Mouse (Mus musculus) adrenal gland, postnatal 10 days (tissue): ENCODE measurements around the gene Maml3. TPM values are rescaled to one million over a fixed set of nuclear protein-coding genes. Genes with fewer than 3 reads are reported as not detected.
A peak's percentile ranks its signal among the peaks of the same experiment; 100 is the strongest.

Experiments used
- DNase-seq: peaks from one replicate; pipeline ENCODE4 v3.0.0; 2021; ENCODE audit warnings: mixed read lengths
- total RNA-seq, 2 experiments: library from RNA; stranded (reverse); gene quantifications; 2 replicates each; pipeline ENCODE4 v1.2.3; 2021

The Maml3 gene
- total RNA-seq, 2 experiments from 2014 or later = 8.3 to 10.9 TPM

- DNase-seq = no peak
Observed at GRCm38 (mm10) chr3:52090230-52090873, 14.5 kb downstream of the Maml3 start.

DNA sequence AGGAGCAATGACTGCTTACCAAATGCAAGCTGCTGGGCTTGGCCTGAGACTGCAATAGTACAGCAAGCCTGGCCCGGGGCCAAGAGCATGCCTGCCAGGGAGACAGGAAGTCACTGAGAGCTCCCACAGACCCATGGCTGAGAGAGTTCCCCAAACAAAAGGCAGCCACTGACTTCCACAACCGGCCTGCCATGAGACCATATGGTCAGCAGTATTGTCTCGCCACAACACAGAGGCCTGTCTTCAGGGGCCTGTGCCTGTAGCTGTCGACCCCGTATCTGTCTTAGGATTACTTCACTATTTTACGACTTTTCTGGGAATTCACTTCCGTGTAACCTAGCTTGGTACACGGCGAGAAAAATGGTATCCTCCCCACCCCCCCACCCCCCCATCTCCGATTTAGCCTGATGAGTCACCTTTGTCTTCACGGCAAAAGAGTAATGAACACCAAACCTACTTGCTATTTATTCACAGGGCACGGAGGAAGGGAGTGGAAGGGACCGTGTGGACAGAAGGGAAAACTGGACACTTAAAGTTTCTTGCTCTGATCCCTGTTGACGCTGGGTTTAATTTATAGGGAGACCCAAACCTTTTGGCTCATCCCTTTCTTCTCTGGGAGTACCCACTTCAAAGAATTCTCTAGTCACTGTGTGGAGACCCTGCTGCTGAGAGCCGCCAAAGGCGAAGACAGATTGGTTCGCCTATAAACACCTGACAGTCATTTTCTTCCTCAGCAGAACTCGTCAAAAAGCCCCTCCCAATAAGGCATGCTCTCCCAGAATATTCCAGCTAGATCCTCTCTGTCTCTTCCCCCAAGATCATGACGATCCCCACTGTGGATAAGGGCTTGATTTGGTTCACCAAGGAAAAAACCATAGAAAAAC, 16.2 kb downstream of the Maml3 start:
- peak; percentile 98 for DNase-seq

- no peak for DNase-seq
Observed at GRCm38 (mm10) chr3:52087636-52088280, 17.1 kb downstream of the Maml3 start.

DNA sequence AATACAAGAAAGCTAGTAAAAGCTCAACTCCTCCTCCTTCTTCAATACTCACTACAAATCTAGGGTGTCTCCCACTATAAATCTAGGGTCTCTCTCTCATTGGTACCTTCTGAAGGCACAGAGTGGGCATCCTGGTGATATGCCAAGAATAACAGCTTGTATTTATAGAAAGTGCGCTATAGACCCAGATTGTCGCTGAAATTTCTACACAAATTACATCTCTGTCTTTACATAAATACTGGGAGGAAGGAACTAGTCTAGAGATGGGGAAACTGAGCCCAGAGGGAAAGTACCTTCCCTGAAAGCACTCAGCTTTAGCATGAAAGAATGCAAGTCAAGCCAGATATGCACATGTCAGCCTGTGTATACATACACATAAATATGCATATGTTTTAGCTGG, 26.1 kb downstream of the Maml3 start:
- DNase-seq = no peak

DNA sequence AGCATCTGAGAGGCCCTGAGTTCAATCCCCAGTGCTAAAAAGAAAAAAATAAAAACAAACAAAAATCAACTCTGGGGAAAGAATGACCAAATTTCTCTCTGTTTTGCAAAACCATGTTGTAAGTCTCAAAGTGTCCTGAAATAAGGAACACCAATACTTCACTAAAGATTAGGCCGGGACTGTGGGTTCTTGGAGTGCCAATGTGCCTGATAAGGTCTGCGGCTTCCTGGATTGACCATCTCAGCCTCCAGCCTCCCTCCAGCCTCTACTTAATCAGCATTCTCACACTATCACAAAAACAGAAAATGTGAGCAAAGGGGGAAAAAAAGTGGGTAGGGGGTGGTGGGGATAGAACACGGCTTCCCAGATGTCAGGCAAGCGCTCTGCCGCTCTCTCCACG, 30.9 kb downstream of the Maml3 start:
- no peak for DNase-seq

GRCm38 (mm10) chr3:52071996-52072395, 32.9 kb downstream of the Maml3 start:
- no peak for DNase-seq

GRCm38 (mm10) chr3:52070163-52070478, 34.8 kb downstream of the Maml3 start:
- no peak for DNase-seq

- peak; percentile 77 for DNase-seq
Observed at GRCm38 (mm10) chr3:52069304-52070162, 35.3 kb downstream of the Maml3 start.

- DNase-seq = no peak
Observed at GRCm38 (mm10) chr3:52068885-52069284, 36.0 kb downstream of the Maml3 start.

DNA sequence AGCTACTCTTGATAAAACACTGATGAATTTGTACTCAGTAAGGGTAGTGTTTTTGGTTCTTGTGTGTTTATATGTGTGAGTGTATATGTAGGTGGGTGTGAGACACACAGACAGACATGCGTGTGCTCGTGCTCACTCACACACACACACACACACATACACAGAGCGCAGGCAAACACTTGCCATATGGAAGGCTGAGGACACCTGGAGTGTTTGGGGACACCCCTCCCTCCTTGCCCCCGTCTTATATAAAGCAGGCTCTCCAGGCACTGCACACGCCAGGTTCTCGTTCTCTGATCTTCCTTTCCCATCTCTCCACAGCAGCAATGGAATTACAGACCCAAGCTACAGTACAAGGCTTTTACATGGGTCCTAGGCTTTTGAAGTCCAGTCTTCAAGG, 37.7 kb downstream of the Maml3 start:
- DNase-seq = no peak

- no peak for DNase-seq
Observed at GRCm38 (mm10) chr3:52066142-52066541, 38.7 kb downstream of the Maml3 start.

- DNase-seq = no peak
Observed at GRCm38 (mm10) chr3:52063261-52063655, 41.6 kb downstream of the Maml3 start.

GRCm38 (mm10) chr3:52062389-52063260, 42.3 kb downstream of the Maml3 start:
- peak; percentile 33 for DNase-seq

DNA sequence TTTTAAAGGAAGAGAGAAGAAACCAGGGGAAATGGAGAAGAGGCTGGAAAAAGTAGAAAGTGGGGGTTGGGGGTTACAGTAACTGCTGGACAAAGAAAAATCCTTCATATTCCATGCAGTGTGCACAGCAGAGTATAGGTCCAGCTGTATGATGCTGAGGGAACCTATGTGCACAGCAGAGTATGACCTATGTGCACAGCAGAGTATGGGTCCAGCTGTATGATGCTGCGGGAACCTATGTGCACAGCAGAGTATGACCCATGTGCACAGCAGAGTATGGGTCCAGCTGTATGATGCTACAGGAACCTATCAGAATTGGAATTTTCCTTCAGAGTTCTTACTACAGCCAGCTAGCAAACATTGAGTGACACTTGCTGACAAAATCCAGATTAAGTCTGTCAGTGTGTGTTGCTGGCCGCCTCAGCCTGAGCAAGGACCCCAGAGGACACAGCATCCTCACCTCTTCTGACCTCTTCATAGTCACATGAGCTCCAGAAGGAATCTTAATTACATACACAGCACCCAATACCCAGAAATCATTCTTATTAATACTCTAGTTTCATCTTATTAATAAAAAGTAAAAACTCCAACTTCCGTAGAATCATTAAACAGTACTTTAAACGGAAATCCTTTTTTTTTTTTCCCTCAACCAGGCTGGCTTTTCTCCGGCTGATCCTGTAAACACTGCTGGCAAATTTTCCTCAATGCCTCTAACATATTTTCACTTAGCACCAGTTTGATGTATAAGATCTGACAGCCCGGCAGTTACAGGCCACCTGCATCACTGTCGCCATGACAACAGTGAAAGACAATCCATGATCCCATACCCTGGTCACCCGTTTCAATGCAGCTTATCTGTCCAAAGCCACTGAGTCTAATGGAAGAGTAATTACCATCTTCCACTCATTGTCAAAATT, 43.1 kb downstream of the Maml3 start:
- DNase-seq = no peak

DNA sequence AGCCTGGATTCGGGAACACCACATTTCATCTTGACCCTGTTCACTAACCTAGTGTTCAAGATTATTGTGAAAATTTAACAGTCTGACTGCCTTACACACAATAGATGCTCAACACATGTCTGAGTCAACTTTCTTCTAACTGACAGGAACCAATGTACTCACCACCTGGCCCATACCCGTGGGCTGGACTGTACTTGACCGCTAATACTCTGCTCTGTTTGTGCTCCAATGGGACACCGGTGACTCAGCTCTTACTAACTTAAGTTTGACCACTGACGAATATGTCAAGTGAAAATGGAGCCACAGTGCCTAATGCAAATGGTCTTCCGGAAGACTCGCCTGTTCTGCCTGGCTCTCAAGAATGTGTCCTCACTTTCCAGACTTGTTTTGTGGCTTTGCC, 44.0 kb downstream of the Maml3 start:
- no peak for DNase-seq

DNA sequence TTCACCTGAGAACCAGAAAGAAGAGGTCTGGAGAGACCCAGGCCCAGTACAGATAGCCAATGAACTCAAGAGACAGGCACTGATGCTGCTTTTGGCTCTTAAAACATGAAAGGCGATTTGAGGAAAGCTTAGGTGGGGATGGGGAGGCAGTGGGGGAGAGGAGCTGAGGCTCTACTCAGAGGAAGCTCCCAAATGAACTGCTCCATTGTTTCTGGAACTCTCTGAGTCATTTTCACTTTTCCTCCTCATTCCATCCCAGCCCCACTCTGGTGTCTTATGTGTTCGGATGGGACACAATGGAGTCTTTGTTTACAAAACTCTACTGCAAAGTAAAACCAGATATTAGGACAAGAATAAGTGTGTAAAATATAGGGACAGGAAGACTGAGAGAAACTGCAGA, 53.1 kb downstream of the Maml3 start:
- no peak for DNase-seq

DNA sequence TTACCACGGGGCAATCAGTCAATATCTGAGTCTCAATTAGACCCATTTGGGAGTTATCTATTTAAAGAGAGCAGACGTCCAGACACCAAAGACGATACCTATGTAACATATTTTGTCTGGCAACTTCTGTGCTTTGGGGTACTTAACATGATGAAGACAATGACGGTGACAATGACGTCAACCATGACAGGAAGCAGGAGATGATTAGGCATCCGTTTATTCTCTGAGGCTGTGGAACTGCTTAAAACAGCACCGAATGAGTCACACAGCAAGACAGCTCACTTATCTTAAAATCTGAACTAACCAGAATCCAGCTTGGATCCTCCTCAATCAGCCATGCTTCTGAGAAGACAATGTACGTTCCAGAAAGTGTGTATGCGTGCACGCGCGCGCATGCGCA, 56.8 kb downstream of the Maml3 start:
- peak; percentile 25 for DNase-seq

DNA sequence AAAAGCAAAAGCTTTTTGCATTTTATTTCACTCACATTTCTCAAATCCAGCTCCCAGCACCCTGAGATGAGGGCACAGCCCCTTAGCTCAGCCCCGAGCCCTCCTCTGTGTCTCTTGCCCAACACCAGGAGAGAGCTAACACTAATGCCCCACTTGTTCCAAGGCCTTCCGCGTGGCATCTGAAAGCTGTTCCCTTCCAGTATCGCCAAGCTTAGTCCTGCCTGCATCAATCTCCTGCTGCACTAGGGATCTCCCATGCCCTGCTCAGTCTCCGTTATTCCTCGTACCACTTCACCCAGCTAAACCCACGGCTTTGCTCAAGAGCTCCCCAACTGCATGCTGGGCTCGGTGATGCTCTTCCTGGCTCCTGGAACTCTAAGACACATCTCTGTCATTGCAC, 57.3 kb downstream of the Maml3 start:
- DNase-seq = peak; percentile 32

GRCm38 (mm10) chr3:52046895-52047372, 57.9 kb downstream of the Maml3 start:
- DNase-seq = peak; percentile 96
